Mouse (Mus musculus): ENCODE measurements around the gene Atxn1. TPM values are rescaled to one million over a fixed set of nuclear protein-coding genes. Genes with fewer than 3 reads are reported as not detected.

Atxn1 gene
- polyA plus RNA-seq, 1 experiment from 2014 or later, result 1.6 TPM

- no peaks in the 10 kb centered on the region for H3K36me3 ChIP-seq (replicated peaks)
- peak; percentile 69 for DNase-seq (ENCODE audit: extremely low spot score, low spot score)
- peaks cover 48% of the 10 kb centered on the region for H3K27me3 ChIP-seq (ENCODE audit: poor library complexity, severe bottlenecking)
- no peaks in the 10 kb centered on the region; the same call in 1 of the 2 replicates for H3K9me3 ChIP-seq
- under 1% methylated on average over 58 of the region's 63 CpGs for WGBS
- H3K4me1 ChIP-seq, result peaks cover 41% of the 10 kb centered on the region
- H3K27ac ChIP-seq, result peak within 1 kb of the TSS; percentile 84
- peak within 1 kb of the TSS; percentile 70 for H3K4me3 ChIP-seq
Observed at GRCm38 (mm10) chr13:45507274-45508229, 457.3 kb downstream of the Atxn1 start, which contains the start of gene Gmpr. Gene Gmpr, plus strand, starts transcription at chr13:45507444.

GRCm38 (mm10) chr13:45505546-45505945 lies 459.3 kb downstream of the Atxn1 start:
- no peaks in the 10 kb centered on the region; the same call in 1 of the 2 replicates for H3K9me3 ChIP-seq
- H3K4me1 ChIP-seq, result peaks cover 29% of the 10 kb centered on the region
- no peak for DNase-seq (ENCODE audit: extremely low spot score, low spot score)
- H3K4me3 ChIP-seq, result no peak overlapping the region
- WGBS, result 93% methylated on average over 3 of the region's 3 CpGs
- no peaks in the 10 kb centered on the region for H3K36me3 ChIP-seq (replicated peaks)
- no peak overlapping the region for H3K27ac ChIP-seq
- H3K27me3 ChIP-seq (ENCODE audit: poor library complexity, severe bottlenecking), result peaks cover 42% of the 10 kb centered on the region

GRCm38 (mm10) chr13:45502791-45503190 lies 462.0 kb downstream of the Atxn1 start:
- no peak overlapping the region for H3K4me3 ChIP-seq
- DNase-seq (ENCODE audit: extremely low spot score, low spot score), result no peak
- H3K9me3 ChIP-seq, result no peaks in the 10 kb centered on the region; the same call in 1 of the 2 replicates
- H3K27ac ChIP-seq, result no peak overlapping the region
- no peaks in the 10 kb centered on the region for H3K36me3 ChIP-seq (replicated peaks)
- H3K4me1 ChIP-seq, result peaks cover 10% of the 10 kb centered on the region
- peaks cover 19% of the 10 kb centered on the region for H3K27me3 ChIP-seq (ENCODE audit: poor library complexity, severe bottlenecking)
- 92% methylated on average over 5 of the region's 5 CpGs for WGBS

- Histone ChIP-seq H3K4me1 (no peaks in the 10 kb centered on the region), H3K9me3 (no peaks in the 10 kb centered on the region; the same call in 1 of the 2 replicates), H3K27ac (no peak overlapping the region), H3K36me3 (replicated peaks) (no peaks in the 10 kb centered on the region), H3K4me3 (no peak overlapping the region), H3K27me3 (ENCODE audit: poor library complexity, severe bottlenecking) (0 out of 2 replicates have a peak, but pooled peaks cover 3% of the 10 kb centered on the region)
- DNase-seq (ENCODE audit: extremely low spot score, low spot score), result no peak
- WGBS, result 85% methylated on average over 3 of the region's 3 CpGs
Observed at GRCm38 (mm10) chr13:45499906-45500305, 464.9 kb downstream of the Atxn1 start.

Measured in forebrain, embryonic 10.5 days (tissue).